In genomic region chr4:148151267-148152168, GRCm38 (mm10) we compare ENCODE assay signal across 8 mouse cellular contexts. TPM values are rescaled to one million over a fixed set of nuclear protein-coding genes. Genes with fewer than 3 reads are reported as not detected.
A peak's percentile ranks its signal among the peaks of the same experiment; 100 is the strongest.
DNase-seq lines count a peak whose midpoint lies in the region; ATAC-seq and TF ChIP-seq lines count a peak whose summit lies in the region.

Fbxo6 (minus strand) TSS chr4:148152140.

- H3K4me1 ChIP-seq in MEL (ENCODE audit: control insufficient read depth in 1 of 2, insufficient read depth in 2 of 2, low read length in 2 of 2), result peaks cover 0 to 5% of the 10 kb centered on the region in 2 experiments; a peak in 1 of 4 replicates
- H3K4me1 ChIP-seq in forebrain, postnatal 0 days (ENCODE audit: insufficient read depth), result no peaks in the 10 kb centered on the region
- peaks cover 6% of the 10 kb centered on the region; the same call in 1 of the 2 replicates for H3K4me1 ChIP-seq in lung, embryonic 15.5 days
- H3K4me1 ChIP-seq in olfactory bulb, adult 2 months (ENCODE audit: control insufficient read depth, insufficient read depth, low read length), result peaks cover 14% of the 10 kb centered on the region; the same call in 1 of the 2 replicates

- H3K4me3 ChIP-seq in MEL (ENCODE audit: control insufficient read depth in 1 of 2, insufficient read depth in 1 of 2, low read depth in 2 of 2, low read length in 2 of 2), result peak within 1 kb of the TSS; percentile 79 to 85
- peak within 1 kb of the TSS; percentile 54 for H3K4me3 ChIP-seq in forebrain, postnatal 0 days (ENCODE audit: low read depth, low read length)
- peak within 1 kb of the TSS; percentile 58 for H3K4me3 ChIP-seq in lung, embryonic 15.5 days
- H3K4me3 ChIP-seq in olfactory bulb, adult 2 months (ENCODE audit: insufficient read depth, low read depth, low read length), result peak within 1 kb of the TSS; percentile 70

- TF ChIP-seq EP300 in MEL (IDR thresholded peaks at IDR 0.05; ENCODE audit: low read depth in 1 of 2, low read length in 2 of 2), result no peak

- peak; percentile 95 for ATAC-seq in forebrain, postnatal 0 days
- ATAC-seq in lung, embryonic 15.5 days (ENCODE audit: borderline replicate concordance, extremely low read depth, low FRiP score, low TSS enrichment), result peak; percentile 89

- H3K4me2 ChIP-seq in forebrain, postnatal 0 days (ENCODE audit: low read depth), result peak within 1 kb of the TSS; percentile 99
- H3K4me2 ChIP-seq in lung, embryonic 15.5 days, result peak within 1 kb of the TSS; percentile 91

- peak; percentile 41 to 47; a peak in 2 of 4 replicates for TF ChIP-seq POLR2A in MEL (IDR thresholded peaks at IDR 0.05; ENCODE audit: control insufficient read depth in 1 of 2, insufficient read depth in 1 of 2, low read depth in 1 of 2, low read length in 2 of 2, poor library complexity in 1 of 2)
- peak; percentile 48; the same call in 1 of the 2 replicates for TF ChIP-seq POLR2A in olfactory bulb, adult 2 months (IDR thresholded peaks at IDR 0.05; ENCODE audit: insufficient read depth, low read depth, low read length)

- no peaks in the 10 kb centered on the region for H3K27me3 ChIP-seq in MEL (ENCODE audit: control insufficient read depth in 1 of 2, insufficient read depth in 2 of 2, low read length in 2 of 2)
- H3K27me3 ChIP-seq in forebrain, postnatal 0 days (ENCODE audit: insufficient read depth, low read length), result no peaks in the 10 kb centered on the region
- H3K27me3 ChIP-seq in lung, embryonic 15.5 days, result no peaks in the 10 kb centered on the region

- DNase-seq in MEL (ENCODE audit: low read depth, low spot score), result peak; percentile 96
- peak; percentile 84 to 89 for DNase-seq in cerebellum, adult 18-20 months
- peak; percentile 93 for DNase-seq in forebrain, postnatal 0 days
- peak; percentile 85 to 89 for DNase-seq in heart, postnatal 36 days
- peak; percentile 76 to 77 for DNase-seq in layer of hippocampus, adult 8-10 months (ENCODE audit: low spot score in 2 of 2)
- DNase-seq in thymus, adult 18-20 months, result peak; percentile 74 to 84

- H3K9ac ChIP-seq in MEL (ENCODE audit: control insufficient read depth, low read depth, low read length, poor library complexity, severe bottlenecking), result peak within 1 kb of the TSS; percentile 85
- H3K9ac ChIP-seq in forebrain, postnatal 0 days, result peak within 1 kb of the TSS; percentile 73
- peak within 1 kb of the TSS; percentile 46 for H3K9ac ChIP-seq in lung, embryonic 15.5 days

- TF ChIP-seq RAD21 in MEL (IDR thresholded peaks at IDR 0.05; ENCODE audit: low read depth, low read length), result peak; percentile 21

- H3K27ac ChIP-seq in MEL (ENCODE audit: control insufficient read depth, low read depth, low read length), result peak within 1 kb of the TSS; percentile 85
- peak within 1 kb of the TSS; percentile 92 for H3K27ac ChIP-seq in forebrain, postnatal 0 days (ENCODE audit: low read depth, low read length)
- peak within 1 kb of the TSS; percentile 65 for H3K27ac ChIP-seq in lung, embryonic 15.5 days
- H3K27ac ChIP-seq in olfactory bulb, adult 2 months (ENCODE audit: insufficient read depth, low read depth, low read length), result peak within 1 kb of the TSS; percentile 93

- H3K9me3 ChIP-seq in MEL (replicated peaks; ENCODE audit: insufficient read depth, low read length), result no peaks in the 10 kb centered on the region
- H3K9me3 ChIP-seq in forebrain, postnatal 0 days (ENCODE audit: low read length), result no peaks in the 10 kb centered on the region
- no peaks in the 10 kb centered on the region for H3K9me3 ChIP-seq in lung, embryonic 15.5 days

- intact Hi-C loops in heart, postnatal 36 days (cut with DNase I), result loop anchor here (1.0 to 5.0 kb wide), 2 partner anchors 11 to 209 kb away; partner anchors contain the start of gene 2510039O18Rik

- peak; percentile 29 to 59 (median 55); a peak in 5 of 6 replicates for TF ChIP-seq CTCF in MEL (IDR thresholded peaks at IDR 0.05 in 2 of 3, conservative IDR thresholded peaks at IDR 0.05 in 1 of 3; ENCODE audit: control insufficient read depth in 1 of 3, insufficient read depth in 1 of 3, low read depth in 2 of 3, low read length in 3 of 3, poor library complexity in 1 of 3, severe bottlenecking in 1 of 3)
- peak; percentile 79 for TF ChIP-seq CTCF in forebrain, postnatal 0 days (IDR thresholded peaks at IDR 0.05; ENCODE audit: low read depth)
- peak; percentile 83 for TF ChIP-seq CTCF in olfactory bulb, adult 2 months (IDR thresholded peaks at IDR 0.05; ENCODE audit: insufficient read depth, low read depth, low read length)

- under 1% methylated on average over 63 of the region's 67 CpGs for WGBS in forebrain, postnatal 0 days
- WGBS in lung, embryonic 15.5 days, result 2% methylated on average over 40 of the region's 67 CpGs
- under 1% methylated on average over 64 of the region's 67 CpGs for WGBS in olfactory bulb, adult 2 months

- no peaks in the 10 kb centered on the region; a peak in 1 of 4 replicates for H3K36me3 ChIP-seq in MEL (ENCODE audit: control insufficient read depth in 1 of 2, insufficient read depth in 2 of 2, low read length in 2 of 2)
- H3K36me3 ChIP-seq in forebrain, postnatal 0 days (ENCODE audit: insufficient read depth), result peaks cover 46% of the 10 kb centered on the region
- H3K36me3 ChIP-seq in lung, embryonic 15.5 days, result no peaks in the 10 kb centered on the region

- no peaks in the 10 kb centered on the region; the same call in 1 of the 2 replicates for H3K79me2 ChIP-seq in MEL (ENCODE audit: control insufficient read depth, insufficient read depth, low read length, poor library complexity)

TF ChIP-seq in MEL, 35 proteins besides CTCF, POLR2A, EP300 and RAD21:
- TF ChIP-seq MAZ (IDR thresholded peaks at IDR 0.05; ENCODE audit: low read depth, low read length) (peak; percentile 73; the same call in 1 of the 2 replicates), MYB (IDR thresholded peaks at IDR 0.05; ENCODE audit: low read depth, low read length) (no peak), SIN3A (IDR thresholded peaks at IDR 0.05; ENCODE audit: low read length) (peak; percentile 30), USF1 (IDR thresholded peaks at IDR 0.05; ENCODE audit: low read depth, low read length) (0 out of 2 replicates have a peak, but pooled peaks have one; percentile 16), NELFE (IDR thresholded peaks at IDR 0.05; ENCODE audit: low read depth, low read length) (peak; percentile 41; the same call in 1 of the 2 replicates), MAFK (IDR thresholded peaks at IDR 0.05; ENCODE audit: borderline replicate concordance, low read depth, low read length) (no peak), POLR2AphosphoS5 (IDR thresholded peaks at IDR 0.05; ENCODE audit: borderline replicate concordance, low read depth, low read length) (no peak), ELF1 (IDR thresholded peaks at IDR 0.05; ENCODE audit: low read depth, low read length) (peak; percentile 65; the same call in 1 of the 2 replicates), SMC3 (IDR thresholded peaks at IDR 0.05; ENCODE audit: low read depth, low read length) (peak; percentile 40), TCF12 (IDR thresholded peaks at IDR 0.05; ENCODE audit: low read depth, low read length) (no peak), UBTF (IDR thresholded peaks at IDR 0.05; ENCODE audit: borderline replicate concordance, insufficient read depth, low read depth, low read length) (0 out of 2 replicates have a peak, but pooled peaks have one; percentile 22), ETS1 (IDR thresholded peaks at IDR 0.05; ENCODE audit: low read depth, low read length) (peak; percentile 33; the same call in 1 of the 2 replicates), HCFC1 (IDR thresholded peaks at IDR 0.05; ENCODE audit: low read depth, low read length) (peak; percentile 65)

RNA-seq across cellular contexts. Expression of gene Fbxo6, which starts in this region (rescaled TPM):
- 35.1 and 37.3 TPM in 2 replicates for total RNA-seq in MEL (2012; rRNA removed)
- 10 to 100 TPM in 1 of 2 experiments, not detected in 1; 62.6 TPM for polyA plus RNA-seq in MEL (2012; ENCODE audit: insufficient read depth in 1 of 2, insufficient read length in 2 of 2, low read depth in 1 of 2, low replicate concordance in 2 of 2, missing spikeins in 1 of 2)
- total RNA-seq in forebrain, postnatal 0 days (2014; rRNA removed), result 22.0 and 24.0 TPM in 2 replicates
- polyA plus RNA-seq in forebrain, postnatal 0 days (2015; fragmentation: Nextera tagmentation; extraction: Ambion mirVana), result 22.8 and 24.9 TPM in 2 replicates
- 10 to 100 TPM; 38.9 to 40.3 TPM for total RNA-seq in heart, postnatal 36 days (2021)
- total RNA-seq in layer of hippocampus, adult 8-10 months (2022), result 10 to 100 TPM; 29.4 to 34.0 (median 31.1) TPM
- polyA plus RNA-seq in lung, embryonic 15.5 days (2015; fragmentation: Nextera tagmentation; extraction: Ambion mirVana), result 14.2 and 15.9 TPM in 2 replicates
- not detected in 2 replicates for polyA plus RNA-seq in olfactory bulb, adult 2 months (2012; ENCODE audit: insufficient read depth, insufficient read length, low replicate concordance, missing spikeins)

Comparison
In these comparisons a context has a peak if more than half of its experiments do, and no peak if none do; other contexts are left out.
1. Peak in every context shown above with its lines: DNase-seq, ATAC-seq, H3K4me3 ChIP-seq and H3K27ac ChIP-seq.
2. RNA of gene Fbxo6 (polyA plus RNA-seq): 62.6 TPM in MEL, 22.8 to 24.9 TPM in forebrain, postnatal 0 days and 14.2 to 15.9 TPM in lung, embryonic 15.5 days; not detected in olfactory bulb, adult 2 months; every median in the first group is over 10 times any median in the second.